In the genomic region with DNA sequence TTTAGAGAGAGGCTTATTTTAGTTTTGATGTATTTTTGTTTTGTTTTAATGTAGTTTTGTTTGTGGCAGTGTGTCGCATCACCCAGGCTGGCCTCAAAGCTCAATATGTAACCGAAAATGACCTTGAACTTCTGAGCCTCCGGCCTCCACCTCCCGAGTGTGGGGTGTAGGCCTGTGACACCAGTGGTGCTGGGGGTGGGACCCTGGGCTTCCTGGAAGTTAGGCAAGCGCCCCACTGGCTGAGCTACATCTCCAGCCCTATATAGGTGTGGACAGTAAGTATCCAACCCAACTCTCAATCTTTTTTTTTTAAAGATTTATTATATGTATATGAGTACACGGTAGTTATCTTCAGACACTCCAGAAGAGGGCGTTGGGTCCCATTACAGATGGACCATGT, we compare ENCODE assay signal across 33 mouse cellular contexts. TPM values are rescaled to one million over a fixed set of nuclear protein-coding genes. Genes with fewer than 3 reads are reported as not detected.
DNase-seq lines count a peak whose midpoint lies in the region; TF ChIP-seq lines count a peak whose summit lies in the region.
"Had no signal": no experiment of that assay in that cellular context is flagged by ENCODE, and none has a peak within 500 bp of the region (broad histone marks: within the 10 kb centered on the region; RNA-seq: fewer than 3 reads in every experiment).

No protein-coding gene starts in this region.

- no peaks in the 10 kb centered on the region for H3K9me3 ChIP-seq in E14TG2a.4 (ENCODE audit: low read length)
- H3K9me3 ChIP-seq in ES-Bruce4 (replicated peaks; ENCODE audit: control insufficient read depth, insufficient read depth, low read length, poor library complexity, severe bottlenecking): no peaks in the 10 kb centered on the region
- no peaks in the 10 kb centered on the region for H3K9me3 ChIP-seq in MEL (replicated peaks; ENCODE audit: insufficient read depth, low read length)
- H3K9me3 ChIP-seq: embryonic facial prominence, embryonic 10.5 days; embryonic facial prominence, embryonic 13.5 days; forebrain, embryonic 12.5 days; forebrain, embryonic 15.5 days; heart, embryonic 10.5 days; heart, embryonic 13.5 days had no signal

- peak overlapping the region; percentile 33; the same call in 1 of the 2 replicates for H3K27ac ChIP-seq in layer of hippocampus, adult 2 months
- peak overlapping the region; percentile 74 for H3K27ac ChIP-seq in ES-Bruce4 (ENCODE audit: insufficient read depth, low read length)
- no peak overlapping the region for H3K27ac ChIP-seq in MEL (ENCODE audit: control insufficient read depth, low read depth, low read length)
- H3K27ac ChIP-seq: embryonic facial prominence, embryonic 13.5 days; forebrain, embryonic 12.5 days; forebrain, embryonic 15.5 days; heart, adult 2 months; heart, embryonic 10.5 days; heart, embryonic 13.5 days; hindbrain, postnatal 0 days had no signal

- TF ChIP-seq EP300 in ES-Bruce4 (IDR thresholded peaks at IDR 0.05; ENCODE audit: insufficient read depth, low read depth, low read length) (no peak), MEL (IDR thresholded peaks at IDR 0.05; ENCODE audit: low read depth in 1 of 2, low read length in 2 of 2) (no peak)

- TF ChIP-seq RAD21 in MEL (IDR thresholded peaks at IDR 0.05; ENCODE audit: low read depth, low read length): no peak; the same call in none of the 2 replicates

- DNase-seq in layer of hippocampus, adult 2 months (ENCODE audit: low spot score in 2 of 2): no peak
- DNase-seq in layer of hippocampus, postnatal 14 days (ENCODE audit: low spot score in 2 of 2): no peak
- DNase-seq in MEL (ENCODE audit: low read depth, low spot score): no peak
- no peak for DNase-seq in left cerebral cortex, postnatal 4 days
- no peak for DNase-seq in thymus, adult 18-20 months
- DNase-seq: adrenal gland, adult 8-10 months; adrenal gland, postnatal 25 days; cerebellum, adult 11-12 months; cerebellum, adult 8-10 months; cerebellum, postnatal 10 days; cerebellum, postnatal 36 days; embryo, embryonic 11 days; gastrocnemius, postnatal 10 days; gastrocnemius, postnatal 36 days; heart, adult 2 months; heart, postnatal 14 days; heart, postnatal 4 days had no signal

- no peaks in the 10 kb centered on the region for H3K27me3 ChIP-seq in E14TG2a.4 (ENCODE audit: insufficient read depth, low read length)
- no peaks in the 10 kb centered on the region for H3K27me3 ChIP-seq in ES-Bruce4 (ENCODE audit: control insufficient read depth, insufficient read depth, low read length, poor library complexity, severe bottlenecking)
- H3K27me3 ChIP-seq in MEL (ENCODE audit: control insufficient read depth in 1 of 2, insufficient read depth in 2 of 2, low read length in 2 of 2): peaks cover 3 to 11% of the 10 kb centered on the region in 2 experiments
- H3K27me3 ChIP-seq: embryonic facial prominence, embryonic 13.5 days; forebrain, embryonic 12.5 days; forebrain, embryonic 15.5 days; heart, embryonic 13.5 days had no signal

- peaks cover 57% of the 10 kb centered on the region for H3K36me3 ChIP-seq in E14TG2a.4 (ENCODE audit: insufficient read depth, low read length)
- no peaks in the 10 kb centered on the region; the same call in 1 of the 2 replicates for H3K36me3 ChIP-seq in ES-Bruce4 (ENCODE audit: control insufficient read depth, insufficient read depth, low read length, poor library complexity, severe bottlenecking)
- H3K36me3 ChIP-seq in MEL (ENCODE audit: control insufficient read depth in 1 of 2, insufficient read depth in 2 of 2, low read length in 2 of 2): no peaks in the 10 kb centered on the region

- H3K9ac ChIP-seq in ES-Bruce4 (ENCODE audit: low read depth, poor library complexity, severe bottlenecking): no peak overlapping the region
- H3K9ac ChIP-seq in MEL (ENCODE audit: control insufficient read depth, low read depth, low read length, poor library complexity, severe bottlenecking): no peak overlapping the region
- H3K9ac ChIP-seq: embryonic facial prominence, embryonic 13.5 days; forebrain, embryonic 12.5 days; forebrain, embryonic 15.5 days; heart, embryonic 13.5 days had no signal

- no peaks in the 10 kb centered on the region for H3K79me2 ChIP-seq in MEL (ENCODE audit: control insufficient read depth, insufficient read depth, low read length, poor library complexity)

- peaks cover 97% of the 10 kb centered on the region for H3K4me1 ChIP-seq in E14TG2a.4 (replicated peaks; ENCODE audit: low read depth, low read length)
- peaks cover 2% of the 10 kb centered on the region for H3K4me1 ChIP-seq in ES-Bruce4 (ENCODE audit: control insufficient read depth, insufficient read depth, low read length)
- H3K4me1 ChIP-seq in MEL (ENCODE audit: control insufficient read depth in 1 of 2, insufficient read depth in 2 of 2, low read length in 2 of 2): no peaks in the 10 kb centered on the region
- H3K4me1 ChIP-seq: heart, embryonic 13.5 days had no signal

- no peak overlapping the region for H3K4me3 ChIP-seq in layer of hippocampus, adult 2 months
- peak overlapping the region; percentile 50 for H3K4me3 ChIP-seq in E14TG2a.4 (replicated peaks; ENCODE audit: low read length)
- H3K4me3 ChIP-seq in ES-Bruce4 (ENCODE audit: low read depth, low read length): no peak overlapping the region
- H3K4me3 ChIP-seq in MEL (ENCODE audit: control insufficient read depth in 1 of 2, insufficient read depth in 1 of 2, low read depth in 2 of 2, low read length in 2 of 2): no peak overlapping the region
- H3K4me3 ChIP-seq: embryonic facial prominence, embryonic 10.5 days; embryonic facial prominence, embryonic 13.5 days; erythroblast, embryonic 14.5 days; forebrain, embryonic 12.5 days; forebrain, embryonic 15.5 days; heart, adult 2 months; heart, embryonic 10.5 days; heart, embryonic 13.5 days had no signal

- intact Hi-C loops in left cerebral cortex, postnatal 4 days (cut with DNase I): loop anchor here (10.0 kb wide), 1 partner anchor 92 kb away; the partner anchor contains the start of gene Rpl28

- TF ChIP-seq POLR2A in ES-Bruce4 (IDR thresholded peaks at IDR 0.05; ENCODE audit: insufficient read depth, low read length) (no peak), MEL (IDR thresholded peaks at IDR 0.05; ENCODE audit: control insufficient read depth in 1 of 2, insufficient read depth in 1 of 2, low read depth in 1 of 2, low read length in 2 of 2, poor library complexity in 1 of 2) (no peak)

- TF ChIP-seq CTCF in layer of hippocampus, adult 2 months (conservative IDR thresholded peaks at IDR 0.05): no peak
- TF ChIP-seq CTCF in E14TG2a.4 (conservative IDR thresholded peaks at IDR 0.05; ENCODE audit: low read length) (no peak), ES-Bruce4 (IDR thresholded peaks at IDR 0.05; ENCODE audit: low read depth, low read length) (no peak), MEL (IDR thresholded peaks at IDR 0.05 in 2 of 3, conservative IDR thresholded peaks at IDR 0.05 in 1 of 3; ENCODE audit: control insufficient read depth in 1 of 3, insufficient read depth in 1 of 3, low read depth in 2 of 3, low read length in 3 of 3, poor library complexity in 1 of 3, severe bottlenecking in 1 of 3) (no peak)

TF ChIP-seq in MEL, 35 proteins besides CTCF, POLR2A, EP300 and RAD21:
- TF ChIP-seq SIN3A (IDR thresholded peaks at IDR 0.05; ENCODE audit: low read length): no peak
- TF ChIP-seq SMC3 (IDR thresholded peaks at IDR 0.05; ENCODE audit: low read depth, low read length): peak; percentile 16; the same call in 1 of the 2 replicates

RNA-seq across cellular contexts. Expression of gene Brsk1, which starts 12.8 kb away (rescaled TPM):
- total RNA-seq in layer of hippocampus, adult 2 months (2021): 100 to 1,000 TPM; 334 to 355 TPM
- total RNA-seq in layer of hippocampus, postnatal 14 days (2021): 100 to 1,000 TPM; 306 to 327 TPM
- 10.9 TPM in 2 replicates for polyA plus RNA-seq in ES-Bruce4 (2011; ENCODE audit: insufficient read depth, insufficient read length, low read depth, missing spikeins)
- not detected in 2 replicates for total RNA-seq in MEL (2012; rRNA removed)
- polyA plus RNA-seq in MEL (2012; ENCODE audit: insufficient read depth in 1 of 2, insufficient read length in 2 of 2, low read depth in 1 of 2, low replicate concordance in 2 of 2, missing spikeins in 1 of 2): under 1 TPM in 1 of 2 experiments, not detected in 1; 0.06 TPM
- total RNA-seq in left cerebral cortex, postnatal 4 days (2021): 100 to 1,000 TPM; 258 to 262 TPM
- total RNA-seq: granulocyte monocyte progenitor cell, adult 5-6 weeks had no signal
- polyA plus RNA-seq: activated CD4-positive, CD25-positive, alpha-beta regulatory T cell, adult 4 months; CD4-positive, CD25-positive, alpha-beta regulatory T cell, adult 4 months had no signal

RNA-seq across cellular contexts. Expression of gene Hspbp1, which starts 18.3 kb away (rescaled TPM):
- total RNA-seq in layer of hippocampus, adult 2 months (2021): 10 to 100 TPM; 82.1 to 92.1 TPM
- 10 to 100 TPM; 89.0 to 94.8 TPM for total RNA-seq in layer of hippocampus, postnatal 14 days (2021)
- polyA plus RNA-seq in ES-Bruce4 (2011; ENCODE audit: insufficient read depth, insufficient read length, low read depth, missing spikeins) (51.8 and 63.3 TPM in 2 replicates), MEL (2012; ENCODE audit: insufficient read depth in 1 of 2, insufficient read length in 2 of 2, low read depth in 1 of 2, low replicate concordance in 2 of 2, missing spikeins in 1 of 2) (100 to 1,000 TPM in 1 of 2 experiments, not detected in 1; 101 TPM)
- 101 and 111 TPM in 2 replicates for total RNA-seq in MEL (2012; rRNA removed)
- 100 to 1,000 TPM in 1 of 2 experiments, 10 to 100 TPM in 1; 99.7 to 111 TPM for total RNA-seq in left cerebral cortex, postnatal 4 days (2021)

RNA-seq across cellular contexts. Expression of gene Tmem150b, which starts 21.9 kb away (rescaled TPM):
- under 1 TPM in 1 of 2 experiments, not detected in 1; 0.13 TPM for total RNA-seq in layer of hippocampus, adult 2 months (2021)
- not detected for total RNA-seq in layer of hippocampus, postnatal 14 days (2021)
- polyA plus RNA-seq in ES-Bruce4 (2011; ENCODE audit: insufficient read depth, insufficient read length, low read depth, missing spikeins): not detected in 2 replicates
- total RNA-seq in MEL (2012; rRNA removed): 0.31 and 0.39 TPM in 2 replicates
- polyA plus RNA-seq in MEL (2012; ENCODE audit: insufficient read depth in 1 of 2, insufficient read length in 2 of 2, low read depth in 1 of 2, low replicate concordance in 2 of 2, missing spikeins in 1 of 2): 1 to 10 TPM in 1 of 2 experiments, not detected in 1; 1.4 TPM
- total RNA-seq in left cerebral cortex, postnatal 4 days (2021): not detected
- total RNA-seq: gastrocnemius, adult 18-20 months; gastrocnemius, postnatal 36 days; heart, adult 2 months; heart, postnatal 14 days; hindbrain, postnatal 0 days had no signal
- polyA plus RNA-seq: activated CD4-positive, CD25-positive, alpha-beta regulatory T cell, adult 4 months; cortical plate, adult 2 months; erythroblast, embryonic 14.5 days; heart, embryonic 10.5 days; inflammation-experienced regulatory T-cells, adult 6 months had no signal

RNA-seq across cellular contexts. Expression of gene Kmt5c, which starts 36.7 kb away (rescaled TPM):
- 10 to 100 TPM; 25.2 to 37.6 TPM for total RNA-seq in layer of hippocampus, adult 2 months (2021)
- 10 to 100 TPM; 38.9 to 44.2 TPM for total RNA-seq in layer of hippocampus, postnatal 14 days (2021)
- 69.0 and 72.3 TPM in 2 replicates for polyA plus RNA-seq in ES-Bruce4 (2011; ENCODE audit: insufficient read depth, insufficient read length, low read depth, missing spikeins)
- total RNA-seq in MEL (2012; rRNA removed): 21.0 and 21.8 TPM in 2 replicates
- polyA plus RNA-seq in MEL (2012; ENCODE audit: insufficient read depth in 1 of 2, insufficient read length in 2 of 2, low read depth in 1 of 2, low replicate concordance in 2 of 2, missing spikeins in 1 of 2): 10 to 100 TPM in 1 of 2 experiments, not detected in 1; 60.2 TPM
- total RNA-seq in left cerebral cortex, postnatal 4 days (2021): 10 to 100 TPM; 53.2 to 58.9 TPM

RNA-seq across cellular contexts. Expression of gene Ppp6r1, which starts 44.4 kb away (rescaled TPM):
- 100 to 1,000 TPM; 133 to 134 TPM for total RNA-seq in layer of hippocampus, adult 2 months (2021)
- 100 to 1,000 TPM; 140 TPM for total RNA-seq in layer of hippocampus, postnatal 14 days (2021)
- polyA plus RNA-seq in ES-Bruce4 (2011; ENCODE audit: insufficient read depth, insufficient read length, low read depth, missing spikeins): 58.6 and 66.3 TPM in 2 replicates
- 89.5 and 93.1 TPM in 2 replicates for total RNA-seq in MEL (2012; rRNA removed)
- polyA plus RNA-seq in MEL (2012; ENCODE audit: insufficient read depth in 1 of 2, insufficient read length in 2 of 2, low read depth in 1 of 2, low replicate concordance in 2 of 2, missing spikeins in 1 of 2): 100 to 1,000 TPM in 1 of 2 experiments, not detected in 1; 167 TPM
- total RNA-seq in left cerebral cortex, postnatal 4 days (2021): 10 to 100 TPM; 87.9 to 89.1 TPM

Comparison
In these comparisons a context has a peak if more than half of its experiments do, and no peak if none do; other contexts are left out.
1. RNA of gene Brsk1, which starts 12.8 kb away (total RNA-seq): 334 to 355 TPM in layer of hippocampus, adult 2 months, 306 to 327 TPM in layer of hippocampus, postnatal 14 days and 258 to 262 TPM in left cerebral cortex, postnatal 4 days; not detected in MEL; every median in the first group is over 100 times any median in the second.